Mouse (Mus musculus): ENCODE measurements at regions not wholly inside any gene's neighbourhood (a gene's known extent, or its start where the extent isn't known, plus 50 kb on each side); places are given as distances from the start of the nearest gene placed in this dataset.

DNA sequence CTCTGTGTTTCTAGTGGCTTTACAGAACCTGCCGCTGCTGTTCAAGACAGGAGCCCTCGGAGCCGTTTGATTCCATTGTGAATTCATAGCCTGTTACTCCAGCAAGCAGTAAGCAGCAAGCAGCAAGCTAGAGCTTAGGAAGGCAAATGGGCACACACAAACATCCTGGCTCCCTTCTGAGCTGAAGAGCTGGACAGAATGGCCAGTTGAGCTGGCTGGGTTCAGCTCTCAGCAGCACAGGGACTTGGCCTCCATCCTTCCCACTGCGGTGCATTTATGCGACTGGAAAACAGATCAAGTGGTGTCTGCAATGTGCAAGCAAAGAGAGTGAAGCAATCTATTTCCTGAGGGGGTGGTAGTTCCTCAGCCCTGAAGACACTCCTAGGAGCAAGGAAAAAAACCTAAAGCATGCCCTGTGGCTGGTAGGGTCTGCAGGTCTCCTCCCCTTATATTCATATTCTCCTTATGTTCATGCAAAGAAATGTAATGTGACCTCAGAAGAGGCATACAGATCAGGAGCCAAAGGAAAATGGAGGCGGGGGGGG is 513.9 kb upstream of the Gulo start:
- Histone ChIP-seq H3K4me1 (ENCODE audit: control insufficient read depth, insufficient read depth, low read length) (peaks cover 3% of the 10 kb centered on the region), H3K27ac (replicated peaks; ENCODE audit: insufficient read depth, low read depth, low read length) (no peak overlapping the region), H3K79me2 (ENCODE audit: control insufficient read depth, insufficient read depth, low read length) (no peaks in the 10 kb centered on the region), H3K9ac (ENCODE audit: low read depth, low read length) (no peak overlapping the region), H3K27me3 (ENCODE audit: control insufficient read depth, insufficient read depth, low read length) (no peaks in the 10 kb centered on the region), H3K36me3 (ENCODE audit: control insufficient read depth, insufficient read depth, low read length) (no peaks in the 10 kb centered on the region), H3K4me3 (ENCODE audit: insufficient read depth, low read depth, low read length) (no peak overlapping the region)
- WGBS: 83% methylated on average over 6 of the region's 6 CpGs
- no peak for TF ChIP-seq POLR2A (IDR thresholded peaks at IDR 0.05; ENCODE audit: extremely low read depth, insufficient read depth, low read length)
- TF ChIP-seq CTCF (IDR thresholded peaks at IDR 0.05; ENCODE audit: low read depth, low read length): no peak
- DNase-seq (ENCODE audit: extremely low read depth, low read depth, low spot score): no peak

DNA sequence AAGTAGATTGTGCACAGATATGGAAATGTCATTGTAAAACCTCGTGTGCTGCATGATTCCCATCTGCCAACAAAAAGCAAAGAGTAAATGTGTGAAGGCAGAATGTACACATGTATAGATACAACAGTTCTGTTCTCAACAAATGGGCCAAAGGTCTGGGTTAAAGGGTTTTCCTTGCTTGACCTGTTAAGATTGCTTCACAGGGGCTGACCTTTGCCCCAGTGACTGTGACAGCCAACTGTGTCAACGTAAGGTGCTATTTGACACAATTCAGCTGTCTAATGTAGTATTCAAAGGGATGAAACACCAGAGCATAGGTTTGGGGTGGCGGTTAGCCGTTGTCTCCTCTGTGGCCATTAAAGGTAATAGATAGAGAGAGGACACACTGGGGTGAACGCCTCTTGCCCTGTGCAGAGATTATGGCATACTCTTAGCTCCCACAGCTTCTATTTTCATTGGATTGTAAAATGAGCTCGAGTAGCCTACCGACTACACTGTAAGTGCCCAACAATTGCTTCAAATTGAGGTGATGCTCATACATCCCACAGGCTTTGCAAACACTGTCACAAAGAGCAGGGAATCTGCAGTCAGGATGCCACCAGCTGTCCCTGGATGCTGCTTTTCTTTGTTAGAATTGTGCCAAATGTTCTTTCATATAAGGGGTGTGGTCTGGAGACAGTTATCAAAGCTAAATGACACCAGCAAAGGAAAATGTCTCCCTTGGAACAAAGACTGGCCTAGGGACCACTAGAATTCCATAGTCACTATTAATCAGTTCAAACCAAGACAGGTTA is 513.0 kb upstream of the Gulo start:
- TF ChIP-seq POLR2A (IDR thresholded peaks at IDR 0.05; ENCODE audit: extremely low read depth, insufficient read depth, low read length): no peak
- TF ChIP-seq CTCF (IDR thresholded peaks at IDR 0.05; ENCODE audit: low read depth, low read length): no peak
- Histone ChIP-seq H3K79me2 (ENCODE audit: control insufficient read depth, insufficient read depth, low read length) (no peaks in the 10 kb centered on the region), H3K9ac (ENCODE audit: low read depth, low read length) (no peak overlapping the region), H3K27ac (replicated peaks; ENCODE audit: insufficient read depth, low read depth, low read length) (no peak overlapping the region), H3K36me3 (ENCODE audit: control insufficient read depth, insufficient read depth, low read length) (no peaks in the 10 kb centered on the region), H3K4me1 (ENCODE audit: control insufficient read depth, insufficient read depth, low read length) (peaks cover 3% of the 10 kb centered on the region), H3K27me3 (ENCODE audit: control insufficient read depth, insufficient read depth, low read length) (no peaks in the 10 kb centered on the region), H3K4me3 (ENCODE audit: insufficient read depth, low read depth, low read length) (no peak overlapping the region)
- DNase-seq (ENCODE audit: extremely low read depth, low read depth, low spot score): peak; percentile 84
- WGBS: 52% methylated on average over 7 of the region's 7 CpGs

- H3K36me3 ChIP-seq (ENCODE audit: control insufficient read depth, insufficient read depth, low read length): no peaks in the 10 kb centered on the region
- no peaks in the 10 kb centered on the region for H3K4me1 ChIP-seq (ENCODE audit: control insufficient read depth, insufficient read depth, low read length)
- H3K27ac ChIP-seq (replicated peaks; ENCODE audit: insufficient read depth, low read depth, low read length): no peak overlapping the region
- no peaks in the 10 kb centered on the region for H3K27me3 ChIP-seq (ENCODE audit: control insufficient read depth, insufficient read depth, low read length)
- 91% methylated on average over 3 of the region's 3 CpGs for WGBS
- H3K9ac ChIP-seq (ENCODE audit: low read depth, low read length): no peak overlapping the region
- DNase-seq (ENCODE audit: extremely low read depth, low read depth, low spot score): no peak
- no peak for TF ChIP-seq CTCF (IDR thresholded peaks at IDR 0.05; ENCODE audit: low read depth, low read length)
- TF ChIP-seq POLR2A (IDR thresholded peaks at IDR 0.05; ENCODE audit: extremely low read depth, insufficient read depth, low read length): no peak
- no peaks in the 10 kb centered on the region for H3K79me2 ChIP-seq (ENCODE audit: control insufficient read depth, insufficient read depth, low read length)
- no peak overlapping the region for H3K4me3 ChIP-seq (ENCODE audit: insufficient read depth, low read depth, low read length)
Observed at GRCm38 (mm10) chr14:66516770-66517169, 507.8 kb upstream of the Gulo start.

DNA sequence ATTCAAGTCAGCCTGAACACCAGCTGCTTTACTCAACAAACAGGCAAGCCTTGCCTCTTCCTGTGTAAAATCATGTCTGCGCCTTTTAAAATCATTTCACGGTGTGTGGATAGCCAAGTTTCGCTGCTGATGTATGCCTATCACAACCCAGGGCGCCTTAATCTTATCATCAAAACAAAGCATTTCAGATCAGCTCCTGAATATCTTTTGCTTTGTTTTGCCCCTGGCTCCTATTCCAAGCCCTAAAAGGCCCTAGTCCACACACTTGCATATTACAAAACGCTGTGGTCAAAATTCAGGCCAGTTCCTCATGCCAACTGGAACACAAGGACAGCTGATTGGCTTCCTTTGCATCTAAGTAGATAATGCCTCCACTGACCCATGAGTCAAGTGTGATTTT is 501.7 kb upstream of the Gulo start:
- TF ChIP-seq CTCF (IDR thresholded peaks at IDR 0.05; ENCODE audit: low read depth, low read length) (no peak), POLR2A (IDR thresholded peaks at IDR 0.05; ENCODE audit: extremely low read depth, insufficient read depth, low read length) (no peak)
- peak; percentile 26 for DNase-seq (ENCODE audit: extremely low read depth, low read depth, low spot score)
- Histone ChIP-seq H3K4me1 (ENCODE audit: control insufficient read depth, insufficient read depth, low read length) (no peaks in the 10 kb centered on the region), H3K27me3 (ENCODE audit: control insufficient read depth, insufficient read depth, low read length) (no peaks in the 10 kb centered on the region), H3K36me3 (ENCODE audit: control insufficient read depth, insufficient read depth, low read length) (no peaks in the 10 kb centered on the region), H3K4me3 (ENCODE audit: insufficient read depth, low read depth, low read length) (no peak overlapping the region), H3K27ac (replicated peaks; ENCODE audit: insufficient read depth, low read depth, low read length) (no peak overlapping the region), H3K9ac (ENCODE audit: low read depth, low read length) (no peak overlapping the region), H3K79me2 (ENCODE audit: control insufficient read depth, insufficient read depth, low read length) (no peaks in the 10 kb centered on the region)
- 73% methylated on average over 5 of the region's 5 CpGs for WGBS

DNA sequence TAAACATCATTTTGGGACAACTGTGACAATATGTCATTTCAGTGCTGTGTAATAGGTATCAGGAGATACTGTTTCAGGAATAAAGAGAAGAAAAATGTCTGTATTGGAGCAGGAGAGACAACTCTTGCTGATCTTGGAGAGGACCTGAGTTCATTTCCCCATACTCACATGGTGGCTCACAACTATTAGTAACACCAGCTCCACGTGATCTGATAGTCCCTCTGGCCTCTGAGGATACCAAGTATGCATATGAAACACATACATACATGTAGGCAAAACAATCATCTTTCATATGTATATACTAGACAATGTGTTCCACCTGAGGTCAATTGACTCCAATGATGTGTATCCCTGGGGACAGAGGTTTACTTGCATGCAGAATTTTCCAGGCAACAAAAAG is 501.2 kb upstream of the Gulo start:
- Histone ChIP-seq H3K9ac (ENCODE audit: low read depth, low read length) (no peak overlapping the region), H3K27me3 (ENCODE audit: control insufficient read depth, insufficient read depth, low read length) (no peaks in the 10 kb centered on the region), H3K36me3 (ENCODE audit: control insufficient read depth, insufficient read depth, low read length) (no peaks in the 10 kb centered on the region), H3K27ac (replicated peaks; ENCODE audit: insufficient read depth, low read depth, low read length) (no peak overlapping the region), H3K79me2 (ENCODE audit: control insufficient read depth, insufficient read depth, low read length) (no peaks in the 10 kb centered on the region), H3K4me1 (ENCODE audit: control insufficient read depth, insufficient read depth, low read length) (no peaks in the 10 kb centered on the region), H3K4me3 (ENCODE audit: insufficient read depth, low read depth, low read length) (no peak overlapping the region)
- 44% methylated on average over 1 of the region's 1 CpGs for WGBS
- no peak for TF ChIP-seq POLR2A (IDR thresholded peaks at IDR 0.05; ENCODE audit: extremely low read depth, insufficient read depth, low read length)
- TF ChIP-seq CTCF (IDR thresholded peaks at IDR 0.05; ENCODE audit: low read depth, low read length): no peak
- DNase-seq (ENCODE audit: extremely low read depth, low read depth, low spot score): no peak

DNA sequence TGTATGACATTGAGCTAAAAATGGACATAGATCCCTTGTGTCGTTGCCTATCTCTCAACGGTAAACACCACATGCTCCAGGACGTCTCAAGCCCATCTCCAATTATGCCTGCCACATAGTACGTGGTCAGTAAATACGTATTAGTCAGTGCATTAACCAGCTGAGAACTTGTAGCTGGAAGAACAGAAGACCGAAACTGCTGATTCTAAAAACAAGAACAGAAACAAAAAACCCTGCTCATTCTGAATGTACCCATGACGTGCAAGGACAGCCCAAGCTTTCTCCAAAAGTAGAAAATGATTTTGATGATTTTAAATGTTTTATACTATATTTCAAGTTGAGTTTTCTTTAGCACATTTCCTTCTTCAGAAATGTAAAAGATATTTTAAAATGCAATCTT is 500.7 kb upstream of the Gulo start:
- 87% methylated on average over 7 of the region's 7 CpGs for whole genome bisulfite sequencing
- Histone ChIP-seq H3K27ac (replicated peaks; ENCODE audit: insufficient read depth, low read depth, low read length) (no peak overlapping the region), H3K79me2 (ENCODE audit: control insufficient read depth, insufficient read depth, low read length) (no peaks in the 10 kb centered on the region), H3K27me3 (ENCODE audit: control insufficient read depth, insufficient read depth, low read length) (no peaks in the 10 kb centered on the region), H3K4me3 (ENCODE audit: insufficient read depth, low read depth, low read length) (no peak overlapping the region), H3K9ac (ENCODE audit: low read depth, low read length) (no peak overlapping the region), H3K4me1 (ENCODE audit: control insufficient read depth, insufficient read depth, low read length) (no peaks in the 10 kb centered on the region), H3K36me3 (ENCODE audit: control insufficient read depth, insufficient read depth, low read length) (no peaks in the 10 kb centered on the region)
- no peak for DNase-seq (ENCODE audit: extremely low read depth, low read depth, low spot score)
- TF ChIP-seq POLR2A (IDR thresholded peaks at IDR 0.05; ENCODE audit: extremely low read depth, insufficient read depth, low read length): no peak
- TF ChIP-seq CTCF (IDR thresholded peaks at IDR 0.05; ENCODE audit: low read depth, low read length): no peak
